Mouse (Mus musculus) frontal cortex, postnatal 14 days (tissue): ENCODE results near the gene Syt3.

Experiments
- DNase-seq, 2 experiments: peaks; one replicate each; pipeline ENCODE4 v3.0.0; 2022; ENCODE audit warnings: low spot score in 2 of 2

Gene Syt3

DNA sequence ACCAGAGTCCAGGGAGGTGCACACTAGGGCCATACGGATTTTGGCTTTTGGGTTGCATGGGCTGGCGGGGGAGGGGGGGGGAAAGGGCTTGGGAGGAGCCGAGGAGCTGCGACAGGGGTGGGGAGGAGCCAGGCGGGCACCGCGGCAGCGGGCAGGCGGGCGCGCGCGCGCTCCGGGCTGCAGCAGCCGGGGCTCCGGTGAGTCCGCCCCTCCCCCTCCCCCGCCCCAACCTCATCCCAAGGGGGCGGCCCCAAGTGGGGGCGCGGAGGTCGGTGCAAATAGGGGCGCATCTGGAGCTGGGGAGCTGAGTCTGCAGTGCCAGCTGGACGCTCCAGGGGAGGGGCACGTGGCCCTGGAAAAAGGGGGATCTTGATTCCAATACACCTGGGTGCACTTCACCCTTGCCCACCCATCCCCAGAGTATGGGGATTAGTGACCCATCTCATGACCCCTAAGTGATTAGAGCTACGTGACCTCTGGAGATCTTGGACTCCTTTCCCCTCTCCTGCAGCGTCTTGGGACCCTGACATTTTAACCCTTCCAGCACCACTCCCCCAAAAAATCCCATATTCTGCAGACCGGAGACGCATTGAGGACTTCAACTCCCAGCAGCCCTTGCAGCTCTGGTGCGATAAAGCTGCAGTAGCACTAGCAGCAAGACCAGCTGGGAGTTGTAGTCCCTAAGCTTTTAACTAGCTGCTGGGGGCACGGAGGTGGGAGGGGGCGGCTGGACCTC is at the start of gene Syt3:
Gene Syt3, plus strand, starts transcription at position 123 of the 736 bp plus-strand sequence.
- peak; percentile 68 to 77 for DNase-seq

DNA sequence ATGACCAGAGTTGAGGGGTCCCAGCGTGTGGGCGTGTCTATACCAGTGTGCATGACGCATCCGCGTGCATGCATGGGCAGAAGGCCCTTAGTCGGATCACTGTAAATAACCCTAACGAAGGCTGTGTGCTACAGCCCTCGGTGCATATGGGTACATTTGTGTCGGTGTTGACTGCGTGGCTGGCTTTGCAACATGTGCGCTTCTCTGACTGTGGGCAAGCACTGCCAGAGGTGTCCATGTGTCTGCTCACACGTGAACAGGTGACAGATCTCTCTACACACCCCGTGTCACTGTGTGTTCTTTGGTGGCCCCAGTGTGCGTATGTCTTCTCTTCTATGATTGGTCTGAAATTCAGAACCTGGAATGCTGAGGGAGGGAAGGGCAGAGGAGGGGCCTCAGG is 49.8 kb upstream of the Syt3 start:
- DNase-seq, result no peak

DNA sequence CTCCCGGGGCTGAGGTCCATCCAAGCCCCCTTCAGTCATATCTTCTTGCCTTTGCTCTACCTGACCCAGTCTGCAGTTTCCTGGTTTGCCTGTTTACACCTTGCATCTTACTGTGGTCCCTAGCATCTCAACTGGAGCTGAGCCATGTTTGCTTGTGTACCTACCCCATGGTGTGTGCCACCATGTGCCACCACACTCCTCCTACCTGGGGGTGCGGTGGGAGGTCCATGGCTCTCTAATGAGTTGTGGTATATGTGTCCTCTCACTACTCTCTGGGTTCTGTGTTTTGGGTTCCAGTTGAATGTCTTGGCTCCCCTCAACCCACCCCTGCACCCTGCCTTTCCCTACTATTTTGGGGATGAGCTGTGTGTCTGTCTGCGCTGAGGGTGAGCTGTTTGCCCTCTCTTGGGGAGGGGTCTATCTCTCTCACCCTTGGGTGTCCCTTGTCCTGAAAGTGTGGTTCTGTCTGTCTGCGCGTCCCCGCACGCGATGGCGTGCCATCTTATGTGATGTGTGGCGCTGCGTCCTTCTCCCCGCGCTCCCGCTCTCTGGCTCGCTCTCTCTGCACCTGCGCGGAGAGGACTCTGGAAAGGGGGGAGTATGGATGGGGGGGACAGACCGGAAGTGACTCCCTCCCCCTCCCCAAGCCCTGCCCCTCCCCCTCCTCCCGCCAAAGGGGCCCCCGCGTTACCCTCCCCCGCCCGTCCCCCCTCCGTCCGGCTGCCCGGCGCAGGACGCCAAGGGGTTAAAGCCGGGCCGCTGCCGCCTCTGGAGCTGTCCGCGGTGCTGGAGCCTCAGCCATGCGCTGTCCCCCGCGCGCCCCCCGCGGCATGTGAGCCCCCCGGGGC is 48.6 kb upstream of the Syt3 start:
- DNase-seq, result no peak

DNA sequence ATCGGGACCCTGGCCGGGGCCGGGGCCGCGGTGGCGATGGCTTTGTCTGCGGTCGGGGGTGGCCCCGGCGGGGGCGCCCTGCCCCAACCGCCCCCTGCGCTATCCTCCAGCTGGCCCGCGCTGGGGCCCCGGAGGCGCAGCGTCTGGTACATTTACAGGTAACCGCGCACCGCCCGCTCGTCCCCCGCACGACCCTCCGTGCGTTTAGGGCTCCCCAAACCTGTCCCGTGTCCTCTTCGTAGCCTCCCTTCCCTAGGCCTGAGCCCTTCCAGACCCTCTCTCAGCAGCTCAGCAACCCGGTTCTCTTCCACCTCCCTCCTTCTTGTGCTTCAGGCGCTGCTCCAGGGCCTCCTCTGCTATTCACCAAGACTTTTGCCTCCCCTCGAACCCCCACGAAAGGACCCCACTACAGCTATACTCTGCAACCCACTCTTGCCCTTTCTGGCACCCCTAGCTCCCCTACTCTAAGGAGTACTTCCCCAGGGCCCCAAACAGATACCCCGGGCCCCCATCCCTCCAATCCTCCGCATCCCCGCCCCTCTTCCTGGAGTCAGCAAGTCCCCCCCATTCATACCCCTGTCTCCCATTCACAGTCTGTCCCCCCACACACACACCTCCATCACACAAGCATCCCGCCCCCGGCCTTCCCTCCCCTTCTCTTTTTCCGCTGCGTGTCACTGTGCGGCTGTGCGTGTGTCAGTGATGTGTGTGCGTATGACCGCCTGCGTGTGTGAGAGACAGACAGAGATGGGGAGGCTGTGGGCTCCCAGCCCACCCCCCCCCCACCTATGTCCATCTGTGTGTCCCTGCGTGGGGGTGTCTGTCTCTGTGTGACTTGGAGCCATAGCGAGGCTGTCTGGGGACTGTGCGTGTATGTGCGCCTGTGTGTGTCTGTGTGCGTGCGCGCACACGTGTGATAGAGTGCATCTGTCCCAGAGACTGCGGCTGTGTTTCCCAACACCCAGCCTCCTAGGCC is 47.6 kb upstream of the Syt3 start:
- no peak for DNase-seq

DNA sequence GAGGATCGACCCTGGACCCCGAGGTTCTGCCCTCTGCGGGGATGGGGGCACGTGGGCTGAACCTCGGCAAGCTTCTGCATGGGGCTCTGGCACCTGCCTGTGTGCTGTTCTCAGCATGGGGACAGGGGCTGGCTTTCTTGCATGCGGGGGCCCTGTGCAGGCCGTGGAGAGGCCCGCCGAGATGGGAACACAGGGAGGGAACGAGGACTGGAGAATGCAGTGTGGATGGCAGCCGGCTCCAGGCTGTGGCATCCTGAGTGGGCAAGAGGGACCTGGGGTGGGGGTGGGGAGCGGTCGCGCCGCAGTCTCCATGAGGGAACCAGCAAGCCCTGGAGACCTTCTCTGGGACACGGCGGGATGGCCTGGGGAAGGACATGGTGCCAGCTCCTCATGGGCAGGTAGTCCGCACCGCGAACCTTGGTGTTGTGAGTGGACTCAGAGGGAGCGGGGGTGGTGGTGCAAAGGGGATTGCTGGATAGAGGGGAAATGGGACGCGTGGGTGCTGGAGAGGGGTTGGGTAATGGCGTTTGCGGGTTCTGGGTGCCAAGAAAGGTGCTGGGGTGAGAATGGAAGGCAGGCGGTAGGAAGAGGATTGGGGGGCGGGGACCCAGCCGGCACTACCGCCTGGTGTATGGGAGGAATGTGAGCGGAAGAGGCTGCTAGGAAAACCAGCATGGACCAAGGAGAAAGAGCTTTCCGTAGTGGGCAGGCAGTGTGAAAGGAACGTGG is 46.6 kb upstream of the Syt3 start:
- DNase-seq, result no peak

DNA sequence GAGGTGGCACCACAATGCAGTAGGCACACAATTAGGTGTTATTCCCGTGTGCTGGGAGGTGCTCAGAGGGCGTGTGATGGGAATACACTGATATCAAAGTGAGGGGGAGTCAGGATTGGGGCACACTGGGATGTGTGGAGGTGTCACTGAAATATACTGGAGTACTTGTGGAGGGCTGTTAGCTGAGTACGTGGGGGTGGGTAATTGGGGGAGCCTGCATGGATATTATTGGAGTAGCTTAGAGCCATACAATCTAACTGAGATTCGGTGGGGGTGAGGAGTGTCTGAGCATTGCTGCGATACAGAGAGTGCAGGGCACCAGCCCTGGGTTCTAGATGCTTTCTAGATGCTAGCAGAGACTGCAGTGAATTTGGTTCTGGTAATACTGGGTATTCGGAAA is 43.7 kb upstream of the Syt3 start:
- DNase-seq, result no peak

DNA sequence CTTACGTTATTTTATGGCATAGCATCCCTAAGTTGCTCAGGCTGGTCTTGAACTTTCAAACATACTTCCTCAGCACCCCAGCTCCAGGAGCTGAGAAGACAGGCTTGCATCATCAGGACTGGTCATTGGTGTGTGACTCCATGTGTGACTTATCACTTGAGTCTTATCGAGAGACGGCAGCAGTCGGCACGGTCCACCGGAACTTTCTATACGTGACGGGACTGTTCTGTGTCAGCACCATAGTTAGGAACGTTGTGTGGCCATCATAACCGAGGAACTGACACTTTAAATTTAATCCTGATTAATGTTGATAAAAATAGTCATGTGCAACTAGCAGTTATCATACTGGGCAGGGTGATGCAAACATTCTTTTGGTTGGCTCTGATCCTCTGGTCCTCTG is 42.8 kb upstream of the Syt3 start:
- DNase-seq, result no peak

DNA sequence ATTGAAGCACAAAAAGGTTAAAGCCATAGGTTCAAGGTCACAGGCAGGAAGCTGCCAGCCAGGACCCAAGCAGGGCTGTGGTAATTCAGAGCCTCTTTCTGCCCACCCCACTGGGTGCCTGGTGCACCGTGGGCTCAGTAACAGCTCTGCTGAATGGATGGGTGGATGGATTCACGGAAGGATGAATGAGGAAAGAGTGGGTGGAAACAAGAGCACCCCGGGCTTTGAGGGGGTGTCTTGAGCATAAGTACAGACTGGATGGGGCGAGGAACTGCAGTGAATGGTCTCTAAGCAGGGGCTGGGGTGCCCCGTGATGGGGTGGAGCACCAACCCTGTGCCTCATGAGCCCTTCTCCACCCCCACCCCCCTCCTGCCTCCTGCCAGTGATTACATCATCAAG is 42.2 kb upstream of the Syt3 start:
- DNase-seq, result no peak

DNA sequence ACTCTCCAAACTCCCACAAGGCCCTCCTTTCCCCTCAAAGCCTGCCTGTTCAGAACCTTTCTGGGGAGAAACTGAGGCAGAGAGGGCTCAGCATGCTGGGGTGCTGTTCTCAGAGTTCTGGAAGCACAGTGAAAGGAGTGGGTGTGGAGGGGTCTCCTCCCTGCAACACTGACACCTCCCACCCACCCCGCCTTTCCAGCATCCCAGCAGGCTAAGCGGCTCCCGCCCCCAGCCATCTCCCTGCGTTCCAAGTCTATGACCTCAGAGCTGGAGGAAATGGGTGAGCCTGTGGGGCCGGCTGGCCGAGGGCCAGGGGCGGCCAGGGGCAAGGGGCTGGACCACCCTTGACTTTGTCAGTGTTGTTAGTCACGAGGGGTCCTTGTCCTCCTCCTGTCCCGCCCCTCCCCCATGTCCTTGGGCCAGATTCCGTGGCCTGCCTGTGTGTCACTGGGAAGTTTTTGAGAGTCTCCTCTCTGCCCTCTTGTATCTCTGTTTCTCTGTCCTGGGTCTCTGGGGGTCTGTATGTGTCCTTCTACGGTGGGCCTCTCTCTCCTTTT is 40.4 kb upstream of the Syt3 start:
- DNase-seq, result no peak

DNA sequence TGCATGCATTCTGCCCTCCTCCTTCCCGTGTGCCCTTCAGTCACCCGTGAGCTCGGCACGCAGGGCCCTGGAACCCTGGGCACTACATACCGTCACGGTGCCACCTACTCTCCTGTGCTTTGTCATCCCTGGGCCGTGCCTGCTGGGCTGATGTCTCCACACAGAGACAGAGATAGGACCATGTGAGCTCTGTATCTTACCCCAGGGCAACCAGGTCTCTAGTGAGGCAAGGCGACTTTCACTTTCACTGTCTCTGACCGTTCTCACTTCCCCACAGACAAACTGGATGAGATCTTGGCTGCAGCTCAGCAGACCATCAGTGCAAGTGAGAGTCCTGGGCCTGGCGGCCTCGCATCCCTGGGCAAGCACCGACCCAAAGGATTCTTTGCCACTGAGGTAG is 39.3 kb upstream of the Syt3 start:
- no peak for DNase-seq

DNA sequence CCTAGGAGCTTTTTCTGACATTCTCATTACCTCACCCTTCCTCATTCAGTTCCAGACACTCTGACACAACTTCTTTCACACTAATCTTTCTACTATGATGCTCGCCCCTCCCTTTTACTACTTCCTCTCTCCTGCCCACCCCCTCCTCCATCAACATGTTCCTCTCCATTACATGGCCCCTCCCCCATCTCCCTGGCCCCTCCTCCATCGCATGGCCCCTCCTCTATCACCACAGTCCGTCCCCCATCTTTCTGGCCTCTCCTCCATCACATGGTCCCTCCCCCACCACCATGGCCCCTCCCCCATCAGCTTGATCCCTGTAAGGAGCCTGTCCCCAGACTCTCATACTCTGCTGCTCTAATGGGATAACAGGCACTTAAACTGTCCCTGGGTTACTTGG is 34.9 kb upstream of the Syt3 start:
- no peak for DNase-seq

DNA sequence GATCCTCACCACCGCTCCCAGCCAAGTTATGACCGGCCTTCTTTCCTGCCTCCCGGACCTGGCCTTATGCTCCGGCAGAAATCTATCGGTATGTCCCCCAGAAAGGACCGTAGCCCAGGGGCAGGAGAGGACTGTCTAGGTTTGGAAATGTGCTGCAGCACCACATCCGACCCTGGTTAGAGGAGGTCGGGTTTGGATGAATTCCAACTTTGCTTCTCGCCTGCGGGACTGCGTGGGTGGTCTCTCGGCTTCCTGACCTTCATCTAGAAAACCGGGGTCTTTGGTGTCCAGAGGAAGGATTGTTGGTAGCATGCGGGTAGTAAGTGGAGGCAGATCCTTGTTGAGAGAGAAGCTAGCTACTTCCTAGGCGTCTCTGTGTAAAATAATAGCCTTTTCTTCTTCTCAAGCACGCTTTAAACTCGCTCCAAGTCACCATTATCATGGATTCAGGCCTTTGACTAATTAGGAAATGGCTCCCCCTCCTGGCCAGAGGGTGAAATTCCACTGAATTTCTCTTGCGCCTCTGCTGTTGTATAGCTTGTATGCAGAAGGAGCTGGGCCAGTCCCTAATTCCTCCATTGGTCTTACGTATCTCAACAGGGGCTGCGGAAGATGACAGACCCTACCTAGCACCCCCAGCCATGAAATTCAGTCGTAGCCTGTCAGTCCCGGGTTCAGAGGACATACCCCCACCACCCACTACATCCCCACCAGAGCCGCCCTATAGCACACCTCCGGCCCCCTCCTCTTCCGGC is 32.8 kb upstream of the Syt3 start:
- DNase-seq, result peak; percentile 79 to 85

DNA sequence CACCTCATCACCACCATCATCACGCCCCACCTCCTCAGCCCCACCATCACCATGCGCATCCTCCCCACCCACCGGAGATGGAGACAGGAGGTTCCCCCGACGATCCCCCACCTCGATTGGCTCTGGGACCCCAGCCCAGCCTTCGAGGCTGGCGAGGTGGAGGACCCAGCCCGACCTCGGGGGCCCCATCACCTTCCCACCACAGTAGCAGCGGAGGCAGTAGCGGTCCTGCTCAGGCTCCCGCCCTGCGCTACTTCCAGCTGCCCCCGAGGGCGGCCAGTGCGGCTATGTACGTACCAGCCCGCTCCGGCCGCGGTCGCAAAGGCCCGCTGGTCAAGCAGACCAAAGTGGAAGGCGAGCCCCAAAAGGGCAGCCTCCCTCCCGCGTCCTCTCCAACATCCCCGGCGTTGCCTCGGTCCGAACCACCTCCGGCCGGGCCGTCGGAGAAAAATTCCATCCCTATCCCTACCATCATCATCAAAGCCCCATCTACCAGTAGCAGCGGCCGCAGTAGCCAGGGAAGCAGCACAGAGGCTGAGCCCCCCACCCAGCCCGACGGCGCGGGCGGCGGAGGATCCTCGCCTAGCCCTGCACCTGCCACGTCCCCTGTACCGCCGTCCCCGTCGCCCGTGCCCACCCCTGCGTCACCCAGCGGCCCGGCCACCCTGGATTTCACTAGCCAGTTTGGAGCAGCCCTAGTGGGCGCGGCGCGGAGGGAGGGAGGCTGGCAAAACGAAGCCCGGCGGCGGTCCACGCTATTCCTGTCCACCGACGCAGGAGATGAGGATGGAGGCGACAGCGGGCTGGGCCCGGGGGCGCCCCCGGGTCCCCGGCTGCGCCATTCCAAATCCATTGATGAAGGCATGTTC is 31.8 kb upstream of the Syt3 start:
- DNase-seq, result no peak

DNA sequence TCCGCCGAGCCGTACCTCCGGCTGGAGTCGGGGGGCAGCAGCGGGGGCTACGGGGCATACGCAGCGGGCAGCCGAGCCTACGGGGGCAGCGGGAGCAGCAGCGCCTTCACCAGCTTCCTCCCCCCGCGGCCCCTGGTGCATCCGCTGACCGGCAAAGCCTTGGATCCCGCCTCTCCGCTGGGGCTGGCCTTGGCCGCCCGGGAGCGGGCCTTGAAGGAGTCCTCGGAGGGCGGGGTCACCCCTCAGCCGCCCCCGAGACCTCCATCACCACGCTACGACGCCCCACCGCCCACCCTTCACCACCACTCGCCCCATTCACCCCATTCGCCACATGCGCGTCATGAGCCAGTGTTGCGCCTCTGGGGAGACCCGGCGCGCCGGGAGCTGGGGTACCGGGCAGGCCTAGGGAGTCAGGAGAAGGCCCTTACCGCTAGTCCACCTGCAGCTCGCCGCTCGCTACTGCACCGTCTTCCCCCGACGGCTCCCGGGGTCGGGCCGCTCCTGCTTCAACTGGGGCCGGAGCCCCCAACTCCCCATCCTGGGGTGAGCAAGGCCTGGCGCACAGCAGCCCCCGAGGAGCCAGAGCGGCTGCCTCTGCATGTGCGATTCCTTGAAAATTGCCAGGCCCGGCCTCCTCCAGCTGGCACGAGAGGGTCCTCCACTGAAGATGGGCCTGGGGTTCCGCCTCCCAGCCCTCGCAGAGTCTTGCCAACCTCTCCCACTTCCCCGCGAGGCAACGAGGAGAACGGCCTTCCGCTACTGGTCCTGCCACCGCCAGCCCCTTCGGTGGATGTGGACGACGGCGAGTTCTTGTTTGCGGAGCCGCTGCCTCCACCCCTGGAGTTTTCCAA is 30.9 kb upstream of the Syt3 start:
- DNase-seq, result no peak

DNA sequence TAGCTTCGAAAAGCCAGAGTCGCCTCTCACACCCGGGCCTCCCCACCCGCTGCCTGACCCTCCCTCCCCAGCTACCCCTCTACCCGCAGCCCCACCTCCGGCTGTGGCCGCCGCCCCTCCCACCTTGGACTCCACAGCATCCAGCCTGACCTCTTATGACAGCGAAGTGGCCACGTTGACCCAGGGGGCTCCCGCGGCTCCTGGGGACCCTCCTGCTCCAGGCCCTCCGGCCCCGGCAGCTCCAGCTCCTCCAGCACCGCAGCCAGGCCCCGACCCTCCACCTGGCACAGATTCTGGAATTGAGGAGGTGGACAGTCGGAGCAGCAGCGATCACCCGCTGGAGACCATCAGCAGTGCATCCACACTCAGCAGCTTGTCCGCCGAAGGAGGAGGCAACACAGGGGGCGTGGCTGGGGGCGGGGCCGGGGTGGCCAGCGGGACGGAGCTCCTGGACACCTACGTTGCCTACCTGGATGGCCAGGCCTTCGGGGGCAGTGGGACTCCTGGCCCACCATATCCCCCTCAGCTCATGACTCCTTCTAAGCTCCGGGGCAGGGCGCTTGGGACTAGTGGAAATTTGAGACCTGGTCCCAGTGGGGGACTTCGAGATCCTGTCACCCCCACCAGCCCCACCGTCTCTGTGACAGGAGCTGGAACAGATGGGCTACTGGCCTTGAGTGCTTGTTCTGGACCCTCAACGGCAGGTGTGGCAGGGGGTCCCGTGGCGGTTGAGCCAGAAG is 30.1 kb upstream of the Syt3 start:
- DNase-seq, result no peak

DNA sequence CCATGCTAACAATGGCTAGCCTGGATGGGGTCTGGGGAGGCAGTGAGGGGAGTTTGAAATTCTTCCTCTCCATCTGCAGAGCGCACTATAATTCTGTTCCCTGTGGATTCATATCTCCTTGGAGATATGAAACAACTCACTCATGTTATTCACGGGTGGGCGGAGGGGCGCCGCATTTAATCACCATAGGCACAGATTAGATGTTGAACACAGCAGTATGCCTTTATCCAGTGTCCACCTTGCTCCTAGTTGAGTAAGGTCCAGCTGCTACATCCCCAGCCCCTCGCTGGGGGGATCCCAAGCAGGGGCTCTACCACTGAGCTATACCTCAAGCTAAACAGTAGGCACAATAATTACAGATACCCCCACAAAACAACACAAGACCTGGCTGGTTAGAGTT is 28.5 kb upstream of the Syt3 start:
- DNase-seq, result no peak

DNA sequence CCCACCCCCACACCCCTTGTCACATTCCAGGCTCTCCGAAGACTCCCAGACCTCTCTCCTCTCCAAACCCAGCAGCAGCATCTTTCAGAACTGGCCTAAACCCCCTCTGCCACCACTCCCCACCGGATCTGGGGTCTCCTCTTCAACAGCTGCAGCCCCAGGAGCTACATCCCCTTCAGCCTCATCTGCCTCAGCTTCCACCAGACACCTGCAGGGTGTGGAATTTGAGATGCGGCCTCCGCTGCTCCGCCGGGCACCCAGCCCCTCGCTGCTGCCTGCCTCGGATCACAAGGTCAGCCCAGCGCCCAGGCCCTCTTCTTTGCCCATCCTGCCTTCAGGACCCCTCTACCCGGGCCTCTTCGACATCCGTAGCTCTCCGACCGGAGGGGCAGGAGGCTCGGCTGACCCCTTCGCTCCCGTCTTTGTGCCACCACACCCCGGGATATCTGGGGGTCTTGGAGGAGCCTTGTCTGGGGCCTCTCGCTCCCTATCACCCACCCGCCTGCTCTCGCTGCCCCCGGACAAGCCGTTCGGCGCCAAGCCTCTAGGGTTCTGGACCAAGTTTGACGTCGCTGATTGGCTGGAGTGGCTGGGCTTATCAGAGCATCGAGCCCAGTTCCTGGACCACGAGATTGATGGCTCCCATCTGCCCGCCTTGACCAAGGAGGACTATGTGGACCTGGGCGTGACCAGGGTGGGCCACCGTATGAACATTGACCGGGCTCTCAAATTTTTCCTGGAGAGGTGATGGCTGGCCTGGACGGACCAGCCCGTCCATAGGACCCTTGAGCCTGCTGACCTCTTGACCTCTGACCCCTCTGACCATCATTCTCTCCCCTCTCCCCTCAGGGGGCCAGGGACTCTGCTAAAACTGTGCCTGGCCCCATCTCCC is 27.1 kb upstream of the Syt3 start:
- no peak for DNase-seq
